Mouse (Mus musculus): Measurements from ENCODE around the gene Hsd17b12.

Hsd17b12 gene

GRCm38 (mm10) chr2:94157592-94158519 lies at the start of gene Hsd17b12:
TSS of gene Hsd17b12 (minus strand) at chr2:94157964.
- DNase-seq (ENCODE audit: low spot score): peak; percentile 100

GRCm38 (mm10) chr2:94184906-94185305 lies 27.1 kb upstream of the Hsd17b12 start:
- no peak for DNase-seq (ENCODE audit: low spot score)

GRCm38 (mm10) chr2:94184142-94184541 lies 26.4 kb upstream of the Hsd17b12 start:
- no peak for DNase-seq (ENCODE audit: low spot score)

GRCm38 (mm10) chr2:94179030-94179407 lies 21.3 kb upstream of the Hsd17b12 start:
- DNase-seq (ENCODE audit: low spot score): no peak

GRCm38 (mm10) chr2:94178321-94179029 lies 20.7 kb upstream of the Hsd17b12 start:
- DNase-seq (ENCODE audit: low spot score): peak; percentile 88

- DNase-seq (ENCODE audit: low spot score): no peak
Measured at GRCm38 (mm10) chr2:94177294-94177693, 19.5 kb upstream of the Hsd17b12 start.

- no peak for DNase-seq (ENCODE audit: low spot score)
Measured at GRCm38 (mm10) chr2:94176381-94176780, 18.6 kb upstream of the Hsd17b12 start.

GRCm38 (mm10) chr2:94173549-94173948 lies 15.8 kb upstream of the Hsd17b12 start:
- DNase-seq (ENCODE audit: low spot score): no peak

GRCm38 (mm10) chr2:94163207-94163606 lies 5.4 kb upstream of the Hsd17b12 start:
- no peak for DNase-seq (ENCODE audit: low spot score)

GRCm38 (mm10) chr2:94162141-94162540 lies 4.4 kb upstream of the Hsd17b12 start:
- no peak for DNase-seq (ENCODE audit: low spot score)

GRCm38 (mm10) chr2:94158520-94158884 lies 738 bp upstream of the Hsd17b12 start:
- DNase-seq (ENCODE audit: low spot score): no peak

GRCm38 (mm10) chr2:94157051-94157450 lies 713 bp downstream of the Hsd17b12 start:
- DNase-seq (ENCODE audit: low spot score): no peak

- DNase-seq (ENCODE audit: low spot score): no peak
Measured at GRCm38 (mm10) chr2:94145146-94145542, 12.6 kb downstream of the Hsd17b12 start.

- no peak for DNase-seq (ENCODE audit: low spot score)
Measured at GRCm38 (mm10) chr2:94144520-94145145, 13.1 kb downstream of the Hsd17b12 start.

GRCm38 (mm10) chr2:94141293-94141692 lies 16.5 kb downstream of the Hsd17b12 start:
- no peak for DNase-seq (ENCODE audit: low spot score)

- DNase-seq (ENCODE audit: low spot score): no peak
Measured at GRCm38 (mm10) chr2:94138469-94139390, 19.0 kb downstream of the Hsd17b12 start.

GRCm38 (mm10) chr2:94136837-94137236 lies 20.9 kb downstream of the Hsd17b12 start:
- DNase-seq (ENCODE audit: low spot score): no peak

GRCm38 (mm10) chr2:94128496-94128895 lies 29.3 kb downstream of the Hsd17b12 start:
- no peak for DNase-seq (ENCODE audit: low spot score)

- DNase-seq (ENCODE audit: low spot score): no peak
Measured at GRCm38 (mm10) chr2:94122182-94123041, 35.4 kb downstream of the Hsd17b12 start.

GRCm38 (mm10) chr2:94103758-94104157 lies 54.0 kb downstream of the Hsd17b12 start:
- no peak for DNase-seq (ENCODE audit: low spot score)

GRCm38 (mm10) chr2:94089901-94090300 lies 67.9 kb downstream of the Hsd17b12 start:
- DNase-seq (ENCODE audit: low spot score): no peak
